Comparison of ENCODE assay signal across 9 mouse cellular contexts in the genomic region with DNA sequence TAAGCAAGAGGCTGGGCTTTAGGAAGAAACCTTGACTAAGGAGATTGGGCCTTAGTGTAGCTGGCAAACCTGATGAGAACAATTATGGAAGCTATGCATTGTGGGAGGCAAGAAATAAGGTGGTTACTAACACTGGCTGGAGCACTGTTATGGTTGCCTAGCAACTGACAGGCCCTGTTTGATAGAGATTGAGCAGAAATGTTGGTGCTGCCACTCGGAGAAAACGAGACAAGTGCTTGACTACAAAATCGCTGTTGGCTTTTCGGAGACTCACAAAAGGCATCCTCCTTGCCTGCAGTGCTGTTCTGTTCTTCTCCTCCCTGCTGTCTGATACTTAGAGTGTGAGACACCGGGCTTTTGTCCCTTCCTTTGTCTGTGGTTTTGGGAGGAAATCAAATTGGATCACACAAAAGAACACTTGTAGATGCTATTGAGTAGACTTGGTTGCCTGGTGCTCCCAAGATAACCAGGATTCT. TPM values are rescaled to one million over a fixed set of nuclear protein-coding genes. Genes with fewer than 3 reads are reported as not detected.
A peak's percentile ranks its signal among the peaks of the same experiment; 100 is the strongest.
DNase-seq lines count a peak whose midpoint lies in the region; ATAC-seq and TF ChIP-seq lines count a peak whose summit lies in the region.
"Had no signal": no experiment of that assay in that cellular context is flagged by ENCODE, and none has a peak within 500 bp of the region (broad histone marks: within the 10 kb centered on the region; RNA-seq: fewer than 3 reads in every experiment).

No protein-coding gene starts in this region.

- H3K36me3 ChIP-seq in stomach, embryonic 14.5 days (ENCODE audit: control insufficient read depth, insufficient read depth, low read length) = no peaks in the 10 kb centered on the region; the same call in 1 of the 2 replicates
- H3K36me3 ChIP-seq in stomach, postnatal 0 days (ENCODE audit: control insufficient read depth, insufficient read depth, low read length) = no peaks in the 10 kb centered on the region; the same call in 1 of the 2 replicates
- peaks cover 36% of the 10 kb centered on the region for H3K36me3 ChIP-seq in forebrain, embryonic 12.5 days (replicated peaks)

- H3K9ac ChIP-seq in stomach, embryonic 14.5 days (replicated peaks; ENCODE audit: low read depth, low read length) = no peak overlapping the region
- no peak overlapping the region for H3K9ac ChIP-seq in stomach, postnatal 0 days (ENCODE audit: low read length)
- H3K9ac ChIP-seq in forebrain, embryonic 12.5 days = no peak overlapping the region
- H3K9ac ChIP-seq: lung, embryonic 15.5 days had no signal

- TF ChIP-seq CTCF in stomach, postnatal 0 days (IDR thresholded peaks at IDR 0.05; ENCODE audit: low read depth) = no peak

- 62% methylated on average over 5 of the region's 5 CpGs for WGBS in stomach, embryonic 14.5 days
- WGBS in stomach, postnatal 0 days = 59% methylated on average over 5 of the region's 5 CpGs
- 8% methylated on average over 5 of the region's 5 CpGs for WGBS in forebrain, embryonic 12.5 days

- H3K4me3 ChIP-seq in stomach, embryonic 14.5 days (ENCODE audit: low read depth, low read length) = no peak overlapping the region
- H3K4me3 ChIP-seq in stomach, postnatal 0 days (ENCODE audit: low read depth, low read length) = no peak overlapping the region
- no peak overlapping the region for H3K4me3 ChIP-seq in forebrain, embryonic 12.5 days (replicated peaks)
- H3K4me3 ChIP-seq: lung, embryonic 15.5 days had no signal

- H3K4me1 ChIP-seq in stomach, embryonic 14.5 days (ENCODE audit: control insufficient read depth, insufficient read depth, low read length) = no peaks in the 10 kb centered on the region
- no peaks in the 10 kb centered on the region for H3K4me1 ChIP-seq in stomach, postnatal 0 days (replicated peaks; ENCODE audit: control insufficient read depth, insufficient read depth)
- H3K4me1 ChIP-seq in forebrain, embryonic 12.5 days = peaks cover 15% of the 10 kb centered on the region
- H3K4me1 ChIP-seq: lung, embryonic 15.5 days had no signal

- H3K4me2 ChIP-seq in stomach, embryonic 14.5 days (replicated peaks; ENCODE audit: low read depth, low read length) = no peak overlapping the region
- no peak overlapping the region for H3K4me2 ChIP-seq in stomach, postnatal 0 days (replicated peaks; ENCODE audit: low read depth)
- no peak overlapping the region for H3K4me2 ChIP-seq in forebrain, embryonic 12.5 days
- H3K4me2 ChIP-seq: lung, embryonic 15.5 days had no signal

- ATAC-seq in stomach, embryonic 14.5 days (ENCODE audit: insufficient number of reproducible peaks, insufficient read depth, low FRiP score, low read depth) = no peak
- no peak for ATAC-seq in stomach, postnatal 0 days (ENCODE audit: low FRiP score, low TSS enrichment)
- ATAC-seq in forebrain, embryonic 12.5 days (ENCODE audit: low FRiP score) = peak; percentile 85

- no peak for TF ChIP-seq EP300 in stomach, postnatal 0 days (optimal IDR thresholded peaks at IDR 0.05)

- intact Hi-C loops in left cerebral cortex, postnatal 25 days (cut with DNase I) = no loop called here

- no peaks in the 10 kb centered on the region for H3K27me3 ChIP-seq in stomach, embryonic 14.5 days (ENCODE audit: control insufficient read depth, insufficient read depth, low read length)
- no peaks in the 10 kb centered on the region for H3K27me3 ChIP-seq in stomach, postnatal 0 days (ENCODE audit: control insufficient read depth, insufficient read depth, low read length)
- H3K27me3 ChIP-seq in forebrain, embryonic 12.5 days = no peaks in the 10 kb centered on the region
- H3K27me3 ChIP-seq: lung, embryonic 15.5 days had no signal

- H3K9me3 ChIP-seq in stomach, embryonic 14.5 days (ENCODE audit: control insufficient read depth, low read depth, low read length) = no peaks in the 10 kb centered on the region
- H3K9me3 ChIP-seq in stomach, postnatal 0 days (ENCODE audit: control insufficient read depth, low read length) = no peaks in the 10 kb centered on the region
- H3K9me3 ChIP-seq in forebrain, embryonic 12.5 days = no peaks in the 10 kb centered on the region
- H3K9me3 ChIP-seq: lung, embryonic 15.5 days had no signal

- H3K27ac ChIP-seq in stomach, embryonic 14.5 days (ENCODE audit: low read length) = peak overlapping the region; percentile 15; the same call in 1 of the 2 replicates
- no peak overlapping the region for H3K27ac ChIP-seq in stomach, postnatal 0 days (replicated peaks)
- H3K27ac ChIP-seq in forebrain, embryonic 12.5 days = peak overlapping the region; percentile 82
- H3K27ac ChIP-seq: lung, embryonic 15.5 days had no signal

- no peak for DNase-seq in stomach, postnatal 0 days (ENCODE audit: low spot score)
- DNase-seq in left cerebral cortex, postnatal 25 days (ENCODE audit: low spot score in 2 of 2) = peak; percentile 45 to 71
- no peak for DNase-seq in cerebellum, adult 9-10 months
- DNase-seq in ovary, postnatal 36 days (ENCODE audit: low spot score) = no peak
- DNase-seq in cerebellum, adult 18-20 months = no peak
- DNase-seq: heart, postnatal 36 days had no signal

RNA-seq across cellular contexts. Expression of gene Tdp1, which starts 38.9 kb away (rescaled TPM):
- polyA plus RNA-seq in stomach, embryonic 14.5 days (2014; fragmentation: Nextera tagmentation; extraction: Ambion mirVana) = 57.0 and 61.1 TPM in 2 replicates
- 12.9 and 13.3 TPM in 2 replicates for polyA plus RNA-seq in stomach, postnatal 0 days (2015; fragmentation: Nextera tagmentation; extraction: Ambion mirVana)
- 84.9 and 88.4 TPM in 2 replicates for polyA plus RNA-seq in forebrain, embryonic 12.5 days (2016; fragmentation: Nextera tagmentation; extraction: Ambion mirVana)
- 10 to 100 TPM; 24.6 to 25.0 TPM for total RNA-seq in left cerebral cortex, postnatal 25 days (2021)

RNA-seq across cellular contexts. Expression of gene Efcab11, which starts 38.9 kb away (rescaled TPM):
- polyA plus RNA-seq in stomach, embryonic 14.5 days (2014; fragmentation: Nextera tagmentation; extraction: Ambion mirVana) = 12.9 and 14.7 TPM in 2 replicates
- polyA plus RNA-seq in stomach, postnatal 0 days (2015; fragmentation: Nextera tagmentation; extraction: Ambion mirVana) = 2.8 and 3.6 TPM in 2 replicates
- 21.7 and 25.2 TPM in 2 replicates for polyA plus RNA-seq in forebrain, embryonic 12.5 days (2016; fragmentation: Nextera tagmentation; extraction: Ambion mirVana)
- total RNA-seq in left cerebral cortex, postnatal 25 days (2021) = under 1 TPM in 1 of 2 experiments, not detected in 1; 0.55 TPM
- total RNA-seq: heart, postnatal 36 days had no signal

RNA-seq across cellular contexts. Expression of gene Kcnk13, which starts 41.1 kb away (rescaled TPM):
- polyA plus RNA-seq in stomach, embryonic 14.5 days (2014; fragmentation: Nextera tagmentation; extraction: Ambion mirVana) = 0.27 and 0.42 TPM in 2 replicates
- 0.45 TPM in 2 replicates for polyA plus RNA-seq in stomach, postnatal 0 days (2015; fragmentation: Nextera tagmentation; extraction: Ambion mirVana)
- polyA plus RNA-seq in forebrain, embryonic 12.5 days (2016; fragmentation: Nextera tagmentation; extraction: Ambion mirVana) = 0.31 and 0.42 TPM in 2 replicates
- total RNA-seq in left cerebral cortex, postnatal 25 days (2021) = 1 to 10 TPM; 5.9 to 7.2 TPM

Comparison
In these comparisons a context has a peak if more than half of its experiments do, and no peak if none do; other contexts are left out.
1. DNase-seq: peak in left cerebral cortex, postnatal 25 days (2 of 2); none in stomach, postnatal 0 days (single experiment), cerebellum, adult 9-10 months (single experiment), ovary, postnatal 36 days (single experiment) and cerebellum, adult 18-20 months (0 of 2).